Mouse (Mus musculus): ENCODE data around the gene Zcchc12.

- TF ChIP-seq CTCF (IDR thresholded peaks at IDR 0.05; ENCODE audit: extremely low read depth, insufficient read depth, low read length), result no peak
- TF ChIP-seq POLR2A (IDR thresholded peaks at IDR 0.05; ENCODE audit: extremely low read depth, insufficient read depth, low read length), result no peak
Observed at GRCm38 (mm10) chrX:36235652-36236051, 39.9 kb downstream of the Zcchc12 start.

Measured in cortical plate, adult 2 months (tissue).